Mouse (Mus musculus): ENCODE results near the gene Dpf2. TPM values are rescaled to one million over a fixed set of nuclear protein-coding genes. Genes with fewer than 3 reads are reported as not detected.

Dpf2 gene
- polyA plus RNA-seq, 1 experiment: 194 TPM

GRCm38 (mm10) chr19:5953201-5953770 is 40.5 kb upstream of the Dpf2 start:
- H3K4me1 ChIP-seq (replicated peaks; ENCODE audit: control insufficient read depth, insufficient read depth, low read length): no peaks in the 10 kb centered on the region
- no peaks in the 10 kb centered on the region for H3K27me3 ChIP-seq (ENCODE audit: control insufficient read depth, insufficient read depth, low read length)
- no peak overlapping the region for H3K4me3 ChIP-seq (ENCODE audit: control insufficient read depth, insufficient read depth, low read length)
- 92% methylated on average over 19 of the region's 19 CpGs for WGBS
- peaks cover 37% of the 10 kb centered on the region for H3K36me3 ChIP-seq (ENCODE audit: control insufficient read depth, insufficient read depth, low read length)
- TF ChIP-seq POLR2A (IDR thresholded peaks at IDR 0.05; ENCODE audit: control insufficient read depth, extremely low read depth, insufficient read depth, low read length, poor library complexity) (no peak), CTCF (IDR thresholded peaks at IDR 0.05; ENCODE audit: borderline replicate concordance, control insufficient read depth, extremely low read depth, insufficient read depth, low read length, poor library complexity) (no peak)
- H3K27ac ChIP-seq (ENCODE audit: control insufficient read depth, insufficient read depth, low read length): no peak overlapping the region
- DNase-seq: no peak

- H3K4me3 ChIP-seq (ENCODE audit: control insufficient read depth, insufficient read depth, low read length): no peak overlapping the region
- WGBS: 94% methylated on average over 13 of the region's 13 CpGs
These were observed 39.4 kb upstream of the Dpf2 start for GRCm38 (mm10) chr19:5952071-5952691.

GRCm38 (mm10) chr19:5951631-5952030 is 38.8 kb upstream of the Dpf2 start:
- 94% methylated on average over 16 of the region's 16 CpGs for WGBS
- Histone ChIP-seq H3K36me3 (ENCODE audit: control insufficient read depth, insufficient read depth, low read length) (peaks cover 40% of the 10 kb centered on the region), H3K27ac (ENCODE audit: control insufficient read depth, insufficient read depth, low read length) (no peak overlapping the region), H3K27me3 (ENCODE audit: control insufficient read depth, insufficient read depth, low read length) (no peaks in the 10 kb centered on the region), H3K4me1 (replicated peaks; ENCODE audit: control insufficient read depth, insufficient read depth, low read length) (no peaks in the 10 kb centered on the region), H3K4me3 (ENCODE audit: control insufficient read depth, insufficient read depth, low read length) (no peak overlapping the region)
- TF ChIP-seq CTCF (IDR thresholded peaks at IDR 0.05; ENCODE audit: borderline replicate concordance, control insufficient read depth, extremely low read depth, insufficient read depth, low read length, poor library complexity) (no peak), POLR2A (IDR thresholded peaks at IDR 0.05; ENCODE audit: control insufficient read depth, extremely low read depth, insufficient read depth, low read length, poor library complexity) (no peak)
- DNase-seq: no peak

More at GRCm38 (mm10) chr19:5952071-5952691, 39.4 kb upstream of the Dpf2 start:
- no peak for DNase-seq
- no peaks in the 10 kb centered on the region for H3K27me3 ChIP-seq (ENCODE audit: control insufficient read depth, insufficient read depth, low read length)
- TF ChIP-seq POLR2A (IDR thresholded peaks at IDR 0.05; ENCODE audit: control insufficient read depth, extremely low read depth, insufficient read depth, low read length, poor library complexity) (no peak), CTCF (IDR thresholded peaks at IDR 0.05; ENCODE audit: borderline replicate concordance, control insufficient read depth, extremely low read depth, insufficient read depth, low read length, poor library complexity) (no peak)
- no peak overlapping the region for H3K27ac ChIP-seq (ENCODE audit: control insufficient read depth, insufficient read depth, low read length)
- H3K36me3 ChIP-seq (ENCODE audit: control insufficient read depth, insufficient read depth, low read length): peaks cover 40% of the 10 kb centered on the region
- no peaks in the 10 kb centered on the region for H3K4me1 ChIP-seq (replicated peaks; ENCODE audit: control insufficient read depth, insufficient read depth, low read length)

GRCm38 (mm10) chr19:5950218-5950617 is 37.4 kb upstream of the Dpf2 start:
- DNase-seq: no peak
- H3K4me3 ChIP-seq (ENCODE audit: control insufficient read depth, insufficient read depth, low read length): no peak overlapping the region

GRCm38 (mm10) chr19:5945891-5946290 is 33.1 kb upstream of the Dpf2 start:
- no peaks in the 10 kb centered on the region for H3K27me3 ChIP-seq (ENCODE audit: control insufficient read depth, insufficient read depth, low read length)
- H3K4me1 ChIP-seq (replicated peaks; ENCODE audit: control insufficient read depth, insufficient read depth, low read length): 0 out of 2 replicates have a peak, but pooled peaks cover 2% of the 10 kb centered on the region
- no peak for DNase-seq
- TF ChIP-seq POLR2A (IDR thresholded peaks at IDR 0.05; ENCODE audit: control insufficient read depth, extremely low read depth, insufficient read depth, low read length, poor library complexity) (no peak), CTCF (IDR thresholded peaks at IDR 0.05; ENCODE audit: borderline replicate concordance, control insufficient read depth, extremely low read depth, insufficient read depth, low read length, poor library complexity) (no peak)
- H3K36me3 ChIP-seq (ENCODE audit: control insufficient read depth, insufficient read depth, low read length): peaks cover 26% of the 10 kb centered on the region
- H3K4me3 ChIP-seq (ENCODE audit: control insufficient read depth, insufficient read depth, low read length): no peak overlapping the region
- no peak overlapping the region for H3K27ac ChIP-seq (ENCODE audit: control insufficient read depth, insufficient read depth, low read length)
- 90% methylated on average over 8 of the region's 8 CpGs for WGBS

More at GRCm38 (mm10) chr19:5950218-5950617, 37.4 kb upstream of the Dpf2 start:
- Histone ChIP-seq H3K36me3 (ENCODE audit: control insufficient read depth, insufficient read depth, low read length) (peaks cover 40% of the 10 kb centered on the region), H3K4me1 (replicated peaks; ENCODE audit: control insufficient read depth, insufficient read depth, low read length) (no peaks in the 10 kb centered on the region), H3K27ac (ENCODE audit: control insufficient read depth, insufficient read depth, low read length) (no peak overlapping the region), H3K27me3 (ENCODE audit: control insufficient read depth, insufficient read depth, low read length) (no peaks in the 10 kb centered on the region)
- no peak for TF ChIP-seq POLR2A (IDR thresholded peaks at IDR 0.05; ENCODE audit: control insufficient read depth, extremely low read depth, insufficient read depth, low read length, poor library complexity)
- 98% methylated on average over 11 of the region's 11 CpGs for WGBS

GRCm38 (mm10) chr19:5945027-5945426 is 32.2 kb upstream of the Dpf2 start:
- 90% methylated on average over 7 of the region's 7 CpGs for WGBS
- no peaks in the 10 kb centered on the region for H3K27me3 ChIP-seq (ENCODE audit: control insufficient read depth, insufficient read depth, low read length)
- DNase-seq: no peak
- 0 out of 2 replicates have a peak, but pooled peaks cover 2% of the 10 kb centered on the region for H3K4me1 ChIP-seq (replicated peaks; ENCODE audit: control insufficient read depth, insufficient read depth, low read length)
- no peak overlapping the region for H3K4me3 ChIP-seq (ENCODE audit: control insufficient read depth, insufficient read depth, low read length)
- peaks cover 21% of the 10 kb centered on the region for H3K36me3 ChIP-seq (ENCODE audit: control insufficient read depth, insufficient read depth, low read length)
- TF ChIP-seq CTCF (IDR thresholded peaks at IDR 0.05; ENCODE audit: borderline replicate concordance, control insufficient read depth, extremely low read depth, insufficient read depth, low read length, poor library complexity) (no peak), POLR2A (IDR thresholded peaks at IDR 0.05; ENCODE audit: control insufficient read depth, extremely low read depth, insufficient read depth, low read length, poor library complexity) (no peak)
- no peak overlapping the region for H3K27ac ChIP-seq (ENCODE audit: control insufficient read depth, insufficient read depth, low read length)
